Mouse (Mus musculus) intestine, embryonic 15.5 days (tissue): ENCODE results near the gene Arhgef10l. TPM values are rescaled to one million over a fixed set of nuclear protein-coding genes. Genes with fewer than 3 reads are reported as not detected.
A peak's percentile ranks its signal among the peaks of the same experiment; 100 is the strongest.

Experiments used
- ATAC-seq: fragments of 200-750 bp; cut with Nextera tagmentation; 2 replicates; pipeline ENCODE4 v1.8.0; 2017; ENCODE audit warnings: moderate TSS enrichment, moderate library complexity
- H3K27ac ChIP-seq: fragments of 300-500 bp; sonication (generic); 2 replicates; pipeline ENCODE4 v1.5.1; 2015; ENCODE audit warnings: mild to moderate bottlenecking, inconsistent platforms
- H3K27me3 ChIP-seq: fragments of 300-500 bp; sonication (generic); replicated peaks from 2 replicates; pipeline ENCODE4 v1.6.1; 2015; ENCODE audit warnings: inconsistent platforms
- H3K36me3 ChIP-seq: fragments of 300-500 bp; sonication (generic); 2 replicates; pipeline ENCODE4 v1.6.1; 2015; ENCODE audit warnings: inconsistent platforms
- H3K4me1 ChIP-seq: fragments of 300-500 bp; sonication (generic); replicated peaks from 2 replicates; pipeline ENCODE4 v1.6.1; 2015; ENCODE audit warnings: inconsistent platforms
- H3K4me2 ChIP-seq: fragments of 300-500 bp; sonication (generic); replicated peaks from 2 replicates; pipeline ENCODE4 v1.6.1; 2015; ENCODE audit warnings: mild to moderate bottlenecking, inconsistent platforms
- H3K4me3 ChIP-seq: fragments of 300-500 bp; sonication (generic); replicated peaks from 2 replicates; pipeline ENCODE4 v1.5.1; 2015; ENCODE audit warnings: inconsistent platforms
- H3K9ac ChIP-seq: fragments of 300-500 bp; sonication (generic); 2 replicates; pipeline ENCODE4 v1.6.1; 2015; ENCODE audit warnings: inconsistent platforms
- H3K9me3 ChIP-seq: fragments of 300-500 bp; sonication (generic); 2 replicates; pipeline ENCODE4 v1.6.1; 2016; ENCODE audit warnings: inconsistent platforms
- WGBS: fragments of 180-500 bp; shearing (Covaris S2); methylation state at CpG from one replicate; pipeline ENCODE4 v1.1.7; 2015; 5-methylcytosine and 5-hydroxymethylcytosine counted together
- polyA plus RNA-seq: library from polyadenylated mRNA; unstranded; fragments of >200 nt; fragmentation: Nextera tagmentation; extraction: Ambion mirVana; gene quantifications from 2 replicates; pipeline ENCODE4 v1.2.1, GENCODE M21; 2015

Arhgef10l gene
- polyA plus RNA-seq, 1 experiment from 2014 or later: 15.3 TPM

DNA sequence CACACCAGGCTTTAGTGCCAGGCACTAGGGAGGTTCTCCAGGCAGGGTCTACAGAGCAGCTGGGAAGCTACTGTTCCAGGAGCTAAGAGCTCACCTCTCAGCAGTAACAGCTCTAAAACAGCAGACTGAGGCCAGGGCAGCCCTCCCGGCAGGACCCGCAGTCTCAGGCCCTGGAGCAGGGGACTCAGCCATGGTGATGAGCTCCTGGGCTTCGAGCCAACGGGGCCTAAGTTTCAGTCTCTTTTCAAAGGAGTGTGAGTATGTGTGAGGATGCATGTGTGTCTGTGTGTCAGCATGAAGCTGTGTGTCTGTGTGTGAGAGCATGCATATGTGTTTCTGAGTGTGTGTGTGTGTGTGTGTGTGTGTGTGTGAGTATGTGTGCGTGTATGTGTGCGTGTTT is 60.6 kb downstream of the Arhgef10l start:
- H3K4me3 ChIP-seq: no peak overlapping the region
- 0 out of 2 replicates have a peak, but pooled peaks cover 3% of the 10 kb centered on the region for H3K36me3 ChIP-seq
- H3K4me2 ChIP-seq: no peak overlapping the region
- WGBS: 73% methylated on average over 6 of the region's 6 CpGs
- peaks cover 17% of the 10 kb centered on the region; the same call in 1 of the 2 replicates for H3K4me1 ChIP-seq
- H3K27me3 ChIP-seq: no peaks in the 10 kb centered on the region
- no peak overlapping the region for H3K27ac ChIP-seq
- no peak for ATAC-seq
- no peak overlapping the region for H3K9ac ChIP-seq
- no peaks in the 10 kb centered on the region for H3K9me3 ChIP-seq

DNA sequence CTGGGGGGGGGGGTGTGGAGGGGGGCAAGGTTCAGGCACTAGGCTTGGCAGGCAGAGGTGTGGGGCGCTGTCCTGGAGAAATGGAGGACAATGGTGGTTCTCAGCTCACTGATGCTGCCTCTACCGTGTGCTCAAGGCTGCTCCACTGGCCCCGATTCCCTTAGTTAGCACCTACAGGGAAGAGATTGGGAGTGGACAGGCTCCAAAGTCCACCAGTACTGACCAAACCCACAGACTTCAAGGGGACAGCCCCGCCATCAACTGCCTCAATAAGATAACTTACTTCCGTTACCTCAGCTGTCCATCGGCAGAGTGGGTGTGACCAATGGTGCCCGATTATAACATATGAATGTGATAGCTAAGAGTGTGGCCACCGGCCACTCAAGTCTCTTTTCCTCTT is 61.3 kb downstream of the Arhgef10l start:
- WGBS: 73% methylated on average over 8 of the region's 8 CpGs
- Histone ChIP-seq H3K9ac (no peak overlapping the region), H3K36me3 (0 out of 2 replicates have a peak, but pooled peaks cover 3% of the 10 kb centered on the region), H3K4me2 (no peak overlapping the region), H3K4me1 (0 out of 2 replicates have a peak, but pooled peaks cover 15% of the 10 kb centered on the region), H3K27me3 (no peaks in the 10 kb centered on the region), H3K27ac (no peak overlapping the region), H3K9me3 (no peaks in the 10 kb centered on the region), H3K4me3 (no peak overlapping the region)
- ATAC-seq: peak; percentile 71

GRCm38 (mm10) chr4:140602022-140602421 is 63.8 kb downstream of the Arhgef10l start:
- no peak overlapping the region for H3K4me3 ChIP-seq
- peaks cover 8% of the 10 kb centered on the region for H3K36me3 ChIP-seq
- H3K4me1 ChIP-seq: 0 out of 2 replicates have a peak, but pooled peaks cover 15% of the 10 kb centered on the region
- no peak overlapping the region for H3K4me2 ChIP-seq
- H3K9ac ChIP-seq: no peak overlapping the region
- WGBS: 72% methylated on average over 4 of the region's 4 CpGs
- H3K27ac ChIP-seq: no peak overlapping the region
- ATAC-seq: no peak
- H3K9me3 ChIP-seq: 0 out of 2 replicates have a peak, but pooled peaks cover 3% of the 10 kb centered on the region
- H3K27me3 ChIP-seq: no peaks in the 10 kb centered on the region

- no peak overlapping the region for H3K4me3 ChIP-seq
- H3K9ac ChIP-seq: no peak overlapping the region
- WGBS: 67% methylated on average over 11 of the region's 11 CpGs
Observed at GRCm38 (mm10) chr4:140601153-140601552, 64.7 kb downstream of the Arhgef10l start.

GRCm38 (mm10) chr4:140598846-140599245 is 67.0 kb downstream of the Arhgef10l start:
- H3K4me1 ChIP-seq: no peaks in the 10 kb centered on the region
- H3K9ac ChIP-seq: no peak overlapping the region
- H3K27me3 ChIP-seq: no peaks in the 10 kb centered on the region
- 0 out of 2 replicates have a peak, but pooled peaks cover 3% of the 10 kb centered on the region for H3K9me3 ChIP-seq
- 64% methylated on average over 5 of the region's 5 CpGs for WGBS
- ATAC-seq: peak; percentile 54
- H3K4me3 ChIP-seq: no peak overlapping the region
- no peak overlapping the region for H3K4me2 ChIP-seq
- H3K36me3 ChIP-seq: peaks cover 15% of the 10 kb centered on the region
- no peak overlapping the region for H3K27ac ChIP-seq

More at GRCm38 (mm10) chr4:140601153-140601552, 64.7 kb downstream of the Arhgef10l start:
- peaks cover 14% of the 10 kb centered on the region for H3K36me3 ChIP-seq
- 0 out of 2 replicates have a peak, but pooled peaks cover 15% of the 10 kb centered on the region for H3K4me1 ChIP-seq
- ATAC-seq: no peak; the same call in 1 of the 2 replicates
- no peaks in the 10 kb centered on the region for H3K27me3 ChIP-seq
- 0 out of 2 replicates have a peak, but pooled peaks cover 3% of the 10 kb centered on the region for H3K9me3 ChIP-seq
- H3K27ac ChIP-seq: no peak overlapping the region
- no peak overlapping the region for H3K4me2 ChIP-seq

DNA sequence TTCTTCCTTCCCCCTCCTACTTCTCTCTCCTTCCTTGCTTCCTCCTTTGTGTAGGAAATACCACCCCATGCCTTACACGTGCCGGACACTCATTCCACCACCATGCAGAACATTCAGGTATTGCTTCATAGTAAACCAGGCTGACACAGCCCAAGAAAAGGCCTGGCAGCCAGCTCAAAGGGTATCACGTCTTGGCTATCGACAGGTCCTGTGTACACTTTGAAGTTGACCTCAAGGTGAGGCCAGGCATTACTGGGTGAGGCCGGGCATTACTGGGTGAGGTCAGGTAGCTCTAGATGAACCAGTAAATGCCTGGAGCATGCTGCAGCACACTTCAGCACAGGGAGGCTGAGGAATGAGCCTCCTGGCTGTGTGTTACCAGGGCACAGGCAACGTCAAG is 67.9 kb downstream of the Arhgef10l start:
- Histone ChIP-seq H3K27me3 (no peaks in the 10 kb centered on the region), H3K27ac (no peak overlapping the region), H3K9ac (no peak overlapping the region), H3K4me2 (no peak overlapping the region), H3K4me1 (no peaks in the 10 kb centered on the region), H3K4me3 (no peak overlapping the region), H3K36me3 (peaks cover 15% of the 10 kb centered on the region), H3K9me3 (0 out of 2 replicates have a peak, but pooled peaks cover 3% of the 10 kb centered on the region)
- no peak for ATAC-seq
- 93% methylated on average over 6 of the region's 6 CpGs for WGBS

GRCm38 (mm10) chr4:140597378-140597777 is 68.4 kb downstream of the Arhgef10l start:
- no peak for ATAC-seq
- H3K4me2 ChIP-seq: no peak overlapping the region
- WGBS: 99% methylated on average over 5 of the region's 5 CpGs

GRCm38 (mm10) chr4:140593771-140594505 is 71.9 kb downstream of the Arhgef10l start:
- no peak overlapping the region for H3K4me3 ChIP-seq
- H3K4me2 ChIP-seq: no peak overlapping the region
- H3K4me1 ChIP-seq: no peaks in the 10 kb centered on the region
- peaks cover 37% of the 10 kb centered on the region for H3K36me3 ChIP-seq
- H3K27me3 ChIP-seq: no peaks in the 10 kb centered on the region
- H3K9me3 ChIP-seq: 0 out of 2 replicates have a peak, but pooled peaks cover 3% of the 10 kb centered on the region
- no peak overlapping the region for H3K9ac ChIP-seq
- no peak for ATAC-seq
- WGBS: 91% methylated on average over 14 of the region's 14 CpGs
- H3K27ac ChIP-seq: no peak overlapping the region

More at GRCm38 (mm10) chr4:140597378-140597777, 68.4 kb downstream of the Arhgef10l start:
- Histone ChIP-seq H3K9me3 (0 out of 2 replicates have a peak, but pooled peaks cover 3% of the 10 kb centered on the region), H3K9ac (no peak overlapping the region), H3K27ac (no peak overlapping the region), H3K36me3 (peaks cover 20% of the 10 kb centered on the region), H3K27me3 (no peaks in the 10 kb centered on the region), H3K4me3 (no peak overlapping the region), H3K4me1 (no peaks in the 10 kb centered on the region)

- H3K36me3 ChIP-seq: peaks cover 38% of the 10 kb centered on the region
- no peak for ATAC-seq
- no peaks in the 10 kb centered on the region for H3K27me3 ChIP-seq
- H3K9me3 ChIP-seq: 0 out of 2 replicates have a peak, but pooled peaks cover 3% of the 10 kb centered on the region
- no peak overlapping the region for H3K27ac ChIP-seq
- H3K4me2 ChIP-seq: no peak overlapping the region
- WGBS: 70% methylated on average over 16 of the region's 16 CpGs
- no peak overlapping the region for H3K4me3 ChIP-seq
- no peak overlapping the region for H3K9ac ChIP-seq
- no peaks in the 10 kb centered on the region for H3K4me1 ChIP-seq
Observed at GRCm38 (mm10) chr4:140592990-140593770, 72.6 kb downstream of the Arhgef10l start.

DNA sequence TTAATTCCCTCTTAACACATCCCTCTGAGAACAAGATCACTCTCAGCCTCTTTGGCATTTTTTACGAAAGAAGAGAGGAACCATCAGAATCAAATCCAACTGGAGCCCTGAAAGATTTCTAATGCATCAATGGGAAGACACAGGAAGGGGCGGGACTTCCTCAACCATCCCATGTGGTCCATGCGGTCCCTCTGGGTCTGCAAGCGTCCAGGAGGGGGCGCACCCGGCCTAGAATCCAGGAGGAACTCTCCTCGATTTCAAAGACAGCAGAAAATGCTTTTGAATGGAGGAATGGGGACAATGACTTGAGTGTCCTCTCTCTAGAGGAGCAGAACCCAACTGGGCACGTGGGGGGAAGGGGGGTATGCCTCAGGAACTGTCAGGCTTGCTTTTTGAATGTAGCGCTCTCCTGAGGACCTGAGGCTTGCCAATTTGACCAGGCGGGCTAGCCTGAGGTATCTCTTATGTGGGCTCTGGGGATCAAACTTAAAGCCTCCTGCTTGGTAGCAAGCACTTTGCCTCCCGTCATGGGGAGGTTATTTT is 73.5 kb downstream of the Arhgef10l start:
- no peaks in the 10 kb centered on the region for H3K4me1 ChIP-seq
- H3K4me2 ChIP-seq: no peak overlapping the region
- no peaks in the 10 kb centered on the region for H3K27me3 ChIP-seq
- H3K4me3 ChIP-seq: no peak overlapping the region
- H3K36me3 ChIP-seq: peaks cover 35% of the 10 kb centered on the region
- peak; percentile 73 for ATAC-seq
- 0 out of 2 replicates have a peak, but pooled peaks cover under 1% of the 10 kb centered on the region for H3K9me3 ChIP-seq
- 28% methylated on average over 11 of the region's 11 CpGs for WGBS
- H3K9ac ChIP-seq: no peak overlapping the region
- H3K27ac ChIP-seq: no peak overlapping the region

DNA sequence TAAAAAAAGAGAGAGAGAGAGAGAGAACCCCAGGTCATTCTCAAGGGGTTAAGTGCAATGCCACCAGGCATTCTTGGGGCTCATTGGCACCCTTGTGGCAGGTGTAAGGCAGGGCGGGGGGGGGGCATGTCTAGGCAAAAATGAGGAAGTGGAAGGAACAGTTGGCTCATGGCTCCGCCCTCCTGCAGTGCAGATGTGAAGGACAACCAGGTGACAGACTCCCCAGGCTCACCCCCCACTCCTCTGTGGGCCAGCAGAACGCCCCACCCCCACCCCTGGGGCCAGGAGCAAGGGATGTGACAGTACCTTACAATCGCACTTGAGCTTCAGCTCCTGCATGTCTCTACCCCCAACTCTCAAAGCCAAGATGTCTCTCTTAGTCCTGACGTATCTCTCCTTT is 79.3 kb downstream of the Arhgef10l start:
- Histone ChIP-seq H3K9ac (no peak overlapping the region), H3K36me3 (peaks cover 17% of the 10 kb centered on the region; the same call in 1 of the 2 replicates), H3K4me2 (no peak overlapping the region), H3K27me3 (no peaks in the 10 kb centered on the region), H3K4me1 (peaks cover 6% of the 10 kb centered on the region; the same call in 1 of the 2 replicates), H3K9me3 (no peaks in the 10 kb centered on the region), H3K4me3 (no peak overlapping the region), H3K27ac (no peak overlapping the region)
- 73% methylated on average over 5 of the region's 5 CpGs for WGBS
- ATAC-seq: no peak

- H3K27me3 ChIP-seq: no peaks in the 10 kb centered on the region
- H3K9me3 ChIP-seq: no peaks in the 10 kb centered on the region
- no peak overlapping the region for H3K27ac ChIP-seq
- peaks cover 6% of the 10 kb centered on the region; the same call in 1 of the 2 replicates for H3K4me1 ChIP-seq
- peaks cover 6% of the 10 kb centered on the region; the same call in 1 of the 2 replicates for H3K36me3 ChIP-seq
- no peak overlapping the region for H3K4me2 ChIP-seq
- ATAC-seq: peak; percentile 67
- WGBS: 56% methylated on average over 5 of the region's 5 CpGs
- no peak overlapping the region for H3K9ac ChIP-seq
- no peak overlapping the region for H3K4me3 ChIP-seq
Observed at GRCm38 (mm10) chr4:140584240-140584639, 81.6 kb downstream of the Arhgef10l start.
